Mouse (Mus musculus) MEL (cell line): ENCODE measurements around the gene Itm2c. TPM values are rescaled to one million over a fixed set of nuclear protein-coding genes. Genes with fewer than 3 reads are reported as not detected.

Source experiments
- DNase-seq: peaks from one replicate; pipeline ENCODE4 v3.0.0; 2011; ENCODE audit warnings: low read depth, low spot score
- H3K27ac ChIP-seq: 2 replicates; pipeline ENCODE4 v1.5.1; 2012; ENCODE audit warnings: low read depth, mild to moderate bottlenecking, control low read depth, low read length, moderate library complexity; ENCODE audit not compliant: control insufficient read depth
- H3K27me3 ChIP-seq, 2 experiments: fragments of 150-350 bp in 1 of 2; sonication (generic) in 1 of 2; 2 replicates each; pipeline ENCODE4 v1.6.1; 2012; ENCODE audit warnings: low read length in 2 of 2, mild to moderate bottlenecking in 2 of 2, improper control_type of control experiment in 1 of 2, moderate library complexity in 1 of 2; ENCODE audit not compliant: insufficient read depth in 2 of 2, control insufficient read depth in 1 of 2
- H3K36me3 ChIP-seq, 2 experiments: 2 replicates each; pipeline ENCODE4 v1.6.1; 2012 to 2014; ENCODE audit warnings: low read length in 2 of 2, improper control_type of control experiment in 1 of 2, inconsistent platforms in 1 of 2, mild to moderate bottlenecking in 1 of 2; ENCODE audit not compliant: insufficient read depth in 2 of 2, control insufficient read depth in 1 of 2
- H3K4me1 ChIP-seq, 2 experiments: fragments of 150-350 bp in 1 of 2; sonication (generic) in 1 of 2; 2 replicates each; pipeline ENCODE4 v1.6.1; 2012; ENCODE audit warnings: low read length in 2 of 2, improper control_type of control experiment in 1 of 2, mild to moderate bottlenecking in 1 of 2; ENCODE audit not compliant: insufficient read depth in 2 of 2, control insufficient read depth in 1 of 2
- H3K4me3 ChIP-seq, 2 experiments: fragments of 150-350 bp in 1 of 2; sonication (generic) in 1 of 2; 2 replicates each; pipeline ENCODE4 v1.5.1; 2012; ENCODE audit warnings: low read depth in 2 of 2, low read length in 2 of 2, mild to moderate bottlenecking in 2 of 2, moderate library complexity in 2 of 2, control low read depth in 1 of 2, improper control_type of control experiment in 1 of 2; ENCODE audit not compliant: control insufficient read depth in 1 of 2, insufficient read depth in 1 of 2
- H3K79me2 ChIP-seq: 2 replicates; pipeline ENCODE4 v1.6.1; 2012; ENCODE audit warnings: mild to moderate bottlenecking, low read length, moderate library complexity; ENCODE audit not compliant: control insufficient read depth, poor library complexity, insufficient read depth
- H3K9ac ChIP-seq: 2 replicates; pipeline ENCODE4 v1.6.1; 2012; ENCODE audit warnings: low read depth, mild to moderate bottlenecking, control low read depth, low read length, moderate library complexity; ENCODE audit not compliant: control insufficient read depth, poor library complexity, severe bottlenecking
- H3K9me3 ChIP-seq: fragments of 150-350 bp; sonication (generic); replicated peaks from 2 replicates; pipeline ENCODE4 v1.6.1; 2012; ENCODE audit warnings: mild to moderate bottlenecking, low read length, improper control_type of control experiment, moderate library complexity; ENCODE audit not compliant: insufficient read depth
- BHLHE40 ChIP-seq: IDR thresholded peaks from 2 replicates; pipeline ENCODE4 v1.6.1; 2012; ENCODE audit warnings: low read depth, mild to moderate bottlenecking, inconsistent platforms, low read length, improper control_type of control experiment, borderline replicate concordance
- CHD1 ChIP-seq: IDR thresholded peaks from 2 replicates; pipeline ENCODE4 v1.6.1; 2012; ENCODE audit warnings: low read depth, mild to moderate bottlenecking, inconsistent platforms, low read length, improper control_type of control experiment
- ELF1 ChIP-seq: IDR thresholded peaks from 2 replicates; pipeline ENCODE4 v1.6.1; 2014; ENCODE audit warnings: low read depth, mild to moderate bottlenecking, inconsistent platforms, low read length, improper control_type of control experiment, moderate library complexity
- EP300 ChIP-seq, 2 experiments: IDR thresholded peaks; 2 replicates each; pipeline ENCODE4 v1.6.1; 2011; ENCODE audit warnings: improper control_type of control experiment in 2 of 2, low read length in 2 of 2, low read depth in 1 of 2, mild to moderate bottlenecking in 1 of 2
- ETS1 ChIP-seq: IDR thresholded peaks from 2 replicates; pipeline ENCODE4 v1.6.1; 2012; ENCODE audit warnings: low read depth, mild to moderate bottlenecking, inconsistent platforms, low read length, improper control_type of control experiment, moderate library complexity
- GATA1 ChIP-seq: IDR thresholded peaks from 2 replicates; pipeline ENCODE4 v1.6.1; 2011; ENCODE audit warnings: low read depth, low read length, improper control_type of control experiment
- HCFC1 ChIP-seq: IDR thresholded peaks from 2 replicates; pipeline ENCODE4 v1.6.1; 2012; ENCODE audit warnings: low read depth, mild to moderate bottlenecking, inconsistent platforms, low read length, improper control_type of control experiment, moderate library complexity
- KAT2A ChIP-seq: conservative IDR thresholded peaks from 2 replicates; pipeline ENCODE4 v1.6.1; 2012; ENCODE audit warnings: low read depth, low read length, improper control_type of control experiment, inconsistent platforms
- MAFK ChIP-seq: IDR thresholded peaks from 2 replicates; pipeline ENCODE4 v1.6.1; 2011; ENCODE audit warnings: low read depth, mild to moderate bottlenecking, low read length, improper control_type of control experiment, borderline replicate concordance
- MAX ChIP-seq: IDR thresholded peaks from 2 replicates; pipeline ENCODE4 v1.6.1; 2011; ENCODE audit warnings: low read length, improper control_type of control experiment
- MAZ ChIP-seq: IDR thresholded peaks from 2 replicates; pipeline ENCODE4 v1.6.1; 2012; ENCODE audit warnings: low read depth, mild to moderate bottlenecking, inconsistent platforms, low read length, improper control_type of control experiment
- MEF2A ChIP-seq: IDR thresholded peaks from 2 replicates; pipeline ENCODE4 v1.6.1; 2014; ENCODE audit warnings: low read depth, mild to moderate bottlenecking, inconsistent platforms, low read length, improper control_type of control experiment; ENCODE audit not compliant: poor library complexity, insufficient replicate concordance, severe bottlenecking; ENCODE audit errors: extremely low read depth
- MYB ChIP-seq: IDR thresholded peaks from 2 replicates; pipeline ENCODE4 v1.6.1; 2011; ENCODE audit warnings: mild to moderate bottlenecking, low read depth, low read length, improper control_type of control experiment
- POLR2A ChIP-seq, 2 experiments: IDR thresholded peaks; 2 replicates each; pipeline ENCODE4 v1.6.1; 2011 to 2012; ENCODE audit warnings: low read length in 2 of 2, mild to moderate bottlenecking in 2 of 2, control low read depth in 1 of 2, improper control_type of control experiment in 1 of 2, low read depth in 1 of 2, moderate library complexity in 1 of 2; ENCODE audit not compliant: control insufficient read depth in 1 of 2, insufficient read depth in 1 of 2, poor library complexity in 1 of 2
- POLR2AphosphoS5 ChIP-seq: IDR thresholded peaks from 2 replicates; pipeline ENCODE4 v1.6.1; 2012; ENCODE audit warnings: low read depth, borderline replicate concordance, mild to moderate bottlenecking, inconsistent platforms, low read length, moderate library complexity, mixed read lengths
- SIN3A ChIP-seq: IDR thresholded peaks from 2 replicates; pipeline ENCODE4 v1.6.1; 2012; ENCODE audit warnings: low read length, improper control_type of control experiment, inconsistent platforms
- TAL1 ChIP-seq: IDR thresholded peaks from 2 replicates; pipeline ENCODE4 v1.6.1; 2012; ENCODE audit warnings: mild to moderate bottlenecking, inconsistent platforms, low read length, moderate library complexity, mixed read lengths
- TBP ChIP-seq: IDR thresholded peaks from 2 replicates; pipeline ENCODE4 v1.8.0; 2011; ENCODE audit warnings: low read depth, low read length, improper control_type of control experiment
- TCF12 ChIP-seq: IDR thresholded peaks from 2 replicates; pipeline ENCODE4 v1.6.1; 2014; ENCODE audit warnings: low read depth, mild to moderate bottlenecking, inconsistent platforms, low read length, improper control_type of control experiment, moderate library complexity
- UBTF ChIP-seq: IDR thresholded peaks from 2 replicates; pipeline ENCODE4 v1.6.1; 2012; ENCODE audit warnings: low read depth, mild to moderate bottlenecking, inconsistent platforms, low read length, improper control_type of control experiment, moderate library complexity, borderline replicate concordance; ENCODE audit not compliant: insufficient read depth
- USF1 ChIP-seq: IDR thresholded peaks from 2 replicates; pipeline ENCODE4 v1.6.1; 2014; ENCODE audit warnings: low read depth, mild to moderate bottlenecking, inconsistent platforms, low read length, improper control_type of control experiment, moderate library complexity
- ZC3H11A ChIP-seq: IDR thresholded peaks from 2 replicates; pipeline ENCODE4 v1.6.1; 2012; ENCODE audit warnings: low read depth, mild to moderate bottlenecking, inconsistent platforms, low read length, improper control_type of control experiment
- ZMIZ1 ChIP-seq: IDR thresholded peaks from 2 replicates; pipeline ENCODE4 v1.6.1; 2012; ENCODE audit warnings: low read depth, mild to moderate bottlenecking, inconsistent platforms, low read length, improper control_type of control experiment, moderate library complexity
- ZNF384 ChIP-seq: IDR thresholded peaks from 2 replicates; pipeline ENCODE4 v1.6.1; 2012; ENCODE audit warnings: low read depth, mild to moderate bottlenecking, inconsistent platforms, low read length, improper control_type of control experiment
- polyA plus RNA-seq, 2 experiments: library from polyadenylated mRNA; stranded (reverse) in 1 of 2; unstranded in 1 of 2; fragments of >175 nt in 1 of 2; fragments of >200 nt in 1 of 2; gene quantifications; 2 replicates each; pipeline versions ENCODE4 v1.2.1 to v1.2.4; 2012; ENCODE audit warnings: low replicate concordance in 2 of 2, low read depth in 1 of 2; ENCODE audit not compliant: insufficient read length in 2 of 2, insufficient read depth in 1 of 2, missing spikeins in 1 of 2
- total RNA-seq: library from RNA; depleted of rRNA; stranded (reverse); fragments of 300-350 nt; gene quantifications from 2 replicates; pipeline ENCODE4 v1.2.3, GENCODE M21; 2012

The Itm2c gene
- total and polyA plus RNA-seq, 3 experiments: 24.8 to 28.2 TPM; not detected in 1

- H3K27ac ChIP-seq: no peak overlapping the region
- H3K27me3 ChIP-seq: no peaks in the 10 kb centered on the region; a peak in 1 of 4 replicates
- H3K79me2 ChIP-seq: no peaks in the 10 kb centered on the region
- H3K9me3 ChIP-seq: no peaks in the 10 kb centered on the region
- H3K4me3 ChIP-seq: no peak overlapping the region
- H3K9ac ChIP-seq: no peak overlapping the region
- no peak for DNase-seq
- no peaks in the 10 kb centered on the region for H3K36me3 ChIP-seq
- TF ChIP-seq HCFC1: no peak
- TF ChIP-seq POLR2A (IDR thresholded peaks at IDR 0.05; ENCODE audit: control insufficient read depth in 1 of 2, insufficient read depth in 1 of 2, low read depth in 1 of 2, low read length in 2 of 2, poor library complexity in 1 of 2): no peak
- TF ChIP-seq MAX: no peak
- TF ChIP-seq POLR2AphosphoS5: no peak
- TF ChIP-seq ZC3H11A: no peak
- TF ChIP-seq SIN3A: no peak
- TF ChIP-seq MYB: no peak
- no peak for TF ChIP-seq GATA1
- TF ChIP-seq UBTF: no peak
- no peak for TF ChIP-seq EP300 (IDR thresholded peaks at IDR 0.05; ENCODE audit: low read depth in 1 of 2, low read length in 2 of 2)
- no peak for TF ChIP-seq CHD1
- H3K4me1 ChIP-seq: peaks cover 0 to 8% of the 10 kb centered on the region in 2 experiments; a peak in 2 of 4 replicates
These were observed 6.9 kb upstream of the Itm2c start for GRCm38 (mm10) chr1:85887221-85887620.

DNA sequence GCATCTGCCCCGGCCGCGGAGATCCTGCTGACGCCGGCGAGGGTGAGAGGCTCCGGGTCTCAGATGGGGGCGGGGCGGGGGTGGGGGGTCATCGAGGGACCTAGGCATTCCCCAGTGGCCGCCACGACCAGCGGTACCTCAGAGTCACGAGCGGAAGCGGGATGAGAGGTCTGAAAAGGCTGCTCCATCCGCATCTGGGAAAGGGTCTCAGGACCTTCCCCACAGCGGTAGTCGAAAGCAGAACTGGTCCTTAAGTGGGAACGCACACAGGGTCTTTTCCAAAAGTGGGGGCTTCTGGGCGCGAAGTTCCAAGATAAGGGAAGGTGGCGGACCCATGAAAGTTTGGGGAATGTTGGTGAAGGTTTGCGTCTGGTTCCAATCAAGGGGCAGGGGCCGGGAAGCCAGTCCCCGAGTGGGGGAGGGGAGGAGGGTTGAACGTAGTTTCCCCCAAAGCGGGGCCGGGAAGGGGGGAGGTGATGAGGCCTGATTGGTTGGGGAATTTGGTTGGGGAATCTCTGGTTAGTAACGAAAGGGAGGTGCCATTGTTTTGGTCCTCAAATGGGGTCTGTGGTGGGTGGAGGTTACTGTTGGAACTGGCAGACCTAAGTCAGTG is 773 bp downstream of the Itm2c start:
- TF ChIP-seq MEF2A: no peak
- TF ChIP-seq POLR2A (IDR thresholded peaks at IDR 0.05; ENCODE audit: control insufficient read depth in 1 of 2, insufficient read depth in 1 of 2, low read depth in 1 of 2, low read length in 2 of 2, poor library complexity in 1 of 2): peak; percentile 1 to 16; a peak in 1 of 4 replicates
- Histone ChIP-seq H3K27me3 (no peaks in the 10 kb centered on the region), H3K9me3 (no peaks in the 10 kb centered on the region), H3K79me2 (no peaks in the 10 kb centered on the region; the same call in none of the 2 replicates), H3K9ac (peak overlapping the region; percentile 68), H3K4me3 (peak overlapping the region; percentile 76 to 99), H3K27ac (peak overlapping the region; percentile 35), H3K36me3 (peaks cover 0 to 17% of the 10 kb centered on the region in 2 experiments; a peak in 2 of 4 replicates), H3K4me1 (peaks cover 8 to 31% of the 10 kb centered on the region in 2 experiments)
- DNase-seq: peak; percentile 59

GRCm38 (mm10) chr1:85895391-85895837 is 1.3 kb downstream of the Itm2c start:
- peaks cover 0 to 17% of the 10 kb centered on the region in 2 experiments; a peak in 2 of 4 replicates for H3K36me3 ChIP-seq
- peak; percentile 78 for DNase-seq
- H3K9ac ChIP-seq: peak overlapping the region; percentile 68
- peak overlapping the region; percentile 76 to 99 for H3K4me3 ChIP-seq
- H3K9me3 ChIP-seq: no peaks in the 10 kb centered on the region
- no peaks in the 10 kb centered on the region for H3K27me3 ChIP-seq
- peak overlapping the region; percentile 51 for H3K27ac ChIP-seq
- H3K79me2 ChIP-seq: no peaks in the 10 kb centered on the region; the same call in none of the 2 replicates
- H3K4me1 ChIP-seq: peaks cover 8 to 33% of the 10 kb centered on the region in 2 experiments
- TF ChIP-seq UBTF: no peak
- no peak for TF ChIP-seq TCF12
- no peak for TF ChIP-seq ZNF384
- TF ChIP-seq BHLHE40: no peak
- no peak for TF ChIP-seq POLR2A (IDR thresholded peaks at IDR 0.05; ENCODE audit: control insufficient read depth in 1 of 2, insufficient read depth in 1 of 2, low read depth in 1 of 2, low read length in 2 of 2, poor library complexity in 1 of 2)
- TF ChIP-seq SIN3A: no peak
- 0 out of 2 replicates have a peak, but pooled peaks have one; percentile 12 for TF ChIP-seq MAFK
- no peak for TF ChIP-seq ELF1
- no peak for TF ChIP-seq ZMIZ1
- no peak for TF ChIP-seq USF1
- no peak for TF ChIP-seq KAT2A
- TF ChIP-seq TAL1: no peak
- 0 out of 2 replicates have a peak, but pooled peaks have one; percentile 4 for TF ChIP-seq ETS1
- no peak for TF ChIP-seq MAZ
- no peak for TF ChIP-seq TBP
